Mouse (Mus musculus) yolk sac, embryonic 10.5 days (tissue): ENCODE results near the gene Mtmr10.

Source experiments
- DNase-seq: peaks from one replicate; pipeline ENCODE4 v3.0.0-alpha.2; 2017; ENCODE audit warnings: low spot score

Mtmr10 gene

GRCm38 (mm10) chr7:64373147-64373829 is 85.8 kb downstream of the Mtmr10 start:
- DNase-seq: no peak

- peak; percentile 86 for DNase-seq
Measured at GRCm38 (mm10) chr7:64373830-64374562, 86.5 kb downstream of the Mtmr10 start, which contains the start of gene Fan1. Gene Fan1, minus strand, starts transcription at chr7:64374095.
